Mouse (Mus musculus) testis, postnatal 10 days (tissue): ENCODE measurements around the gene Rrm2.

Experiments
- DNase-seq: peaks from one replicate; pipeline ENCODE4 v3.0.0; 2021; ENCODE audit warnings: low spot score

Rrm2 gene

GRCm38 (mm10) chr12:24750521-24750920, 42.5 kb downstream of the Rrm2 start:
- no peak for DNase-seq

DNA sequence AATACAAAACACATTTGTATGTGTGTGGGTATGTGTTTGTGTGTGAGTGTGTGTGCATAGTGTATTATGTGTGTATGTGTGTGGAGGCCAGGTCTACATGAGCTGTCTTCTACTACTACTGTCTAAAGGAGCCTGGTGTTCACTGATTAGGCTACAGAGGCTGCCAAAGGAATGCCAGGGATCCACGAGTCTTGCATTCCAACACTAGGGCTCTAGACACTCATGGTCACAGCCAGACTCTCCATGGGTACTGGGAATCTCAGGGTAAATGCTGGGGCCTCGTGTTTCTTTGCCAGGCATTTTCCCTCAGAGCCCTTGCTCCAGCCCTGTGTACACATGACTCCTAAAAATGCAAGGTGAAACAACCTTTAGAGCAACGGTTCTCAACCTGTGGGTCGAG, 45.6 kb downstream of the Rrm2 start:
- no peak for DNase-seq

DNA sequence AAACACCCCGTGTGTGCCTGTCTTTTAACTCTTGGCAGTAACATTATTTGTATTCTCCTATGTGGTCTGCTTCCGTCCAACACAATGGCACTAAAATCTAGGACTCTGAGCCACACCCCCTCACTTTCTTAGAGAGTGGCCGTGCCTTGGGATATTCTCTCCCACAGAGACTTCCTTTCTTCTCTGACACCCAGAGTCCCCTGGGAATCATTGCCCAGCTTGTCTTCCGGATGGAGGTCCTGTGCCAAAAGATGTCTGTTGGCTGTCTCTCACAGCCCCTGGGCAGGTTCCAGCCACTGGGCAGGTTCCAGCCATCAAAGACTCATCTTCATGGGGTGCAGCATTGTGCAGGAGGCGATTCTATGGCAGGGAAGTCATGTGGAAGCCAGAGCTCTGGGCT, 46.7 kb downstream of the Rrm2 start:
- DNase-seq: no peak

DNA sequence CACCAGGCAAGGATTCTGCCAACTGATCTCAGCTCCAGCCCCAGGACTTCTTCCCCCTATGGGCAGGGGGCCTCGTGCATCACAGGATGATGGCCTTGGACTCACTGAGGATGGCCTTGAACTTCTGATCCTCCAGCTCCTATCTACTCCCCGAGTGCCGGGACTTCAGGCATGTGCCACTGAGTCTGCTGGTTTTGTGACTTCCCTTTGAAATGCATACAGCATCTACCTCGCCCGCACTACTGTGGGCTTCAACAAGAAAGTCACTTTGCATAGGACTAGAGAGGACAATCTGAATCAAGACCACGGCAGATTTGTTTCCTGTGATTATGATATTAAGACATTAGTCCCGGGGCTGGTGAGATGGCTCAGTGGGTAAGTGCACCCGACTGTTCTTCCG, 47.4 kb downstream of the Rrm2 start:
- DNase-seq: no peak

GRCm38 (mm10) chr12:24757387-24757786, 49.3 kb downstream of the Rrm2 start:
- DNase-seq: no peak

GRCm38 (mm10) chr12:24758374-24758773, 50.3 kb downstream of the Rrm2 start:
- DNase-seq: peak; percentile 48

DNA sequence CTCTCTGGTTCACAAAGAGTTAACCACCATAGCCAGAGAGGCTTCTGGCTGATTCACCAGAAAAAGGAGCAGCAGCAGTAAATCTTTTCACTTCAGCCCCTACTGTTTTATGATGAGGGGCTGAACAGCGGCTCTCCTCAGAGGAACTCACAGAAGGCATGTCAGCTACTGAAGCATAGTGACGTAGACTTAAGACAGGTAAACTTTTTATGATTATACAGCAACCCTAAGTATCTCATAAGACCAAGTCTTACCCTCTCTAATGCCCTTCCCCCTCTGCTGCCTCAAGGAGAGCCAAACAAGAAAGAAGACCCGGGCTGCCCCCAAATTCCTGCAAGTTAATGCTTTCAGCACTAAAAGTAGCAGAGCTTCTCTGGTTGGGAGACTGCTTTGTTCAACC, 54.2 kb downstream of the Rrm2 start:
- DNase-seq: no peak
